Mouse (Mus musculus) adrenal gland, adult 2 months (tissue): ENCODE measurements around the gene Rasal2. TPM values are rescaled to one million over a fixed set of nuclear protein-coding genes. Genes with fewer than 3 reads are reported as not detected.
A peak's percentile ranks its signal among the peaks of the same experiment; 100 is the strongest.

ENCODE experiments used
- DNase-seq: peaks from one replicate; pipeline ENCODE4 v3.0.0; 2021
- polyA plus RNA-seq: library from polyadenylated mRNA; depleted of rRNA; stranded (reverse); fragments of >200 nt; gene quantifications from 2 replicates; pipeline ENCODE4 v1.2.3, GENCODE M21; 2012; rRNA removed
- total RNA-seq, 2 experiments: library from RNA; stranded (reverse); gene quantifications; 2 replicates each; pipeline ENCODE4 v1.2.3; 2021

The Rasal2 gene
- total and polyA plus RNA-seq, 3 experiments, result 1.6 to 13.7 (median 13.0) TPM

DNA sequence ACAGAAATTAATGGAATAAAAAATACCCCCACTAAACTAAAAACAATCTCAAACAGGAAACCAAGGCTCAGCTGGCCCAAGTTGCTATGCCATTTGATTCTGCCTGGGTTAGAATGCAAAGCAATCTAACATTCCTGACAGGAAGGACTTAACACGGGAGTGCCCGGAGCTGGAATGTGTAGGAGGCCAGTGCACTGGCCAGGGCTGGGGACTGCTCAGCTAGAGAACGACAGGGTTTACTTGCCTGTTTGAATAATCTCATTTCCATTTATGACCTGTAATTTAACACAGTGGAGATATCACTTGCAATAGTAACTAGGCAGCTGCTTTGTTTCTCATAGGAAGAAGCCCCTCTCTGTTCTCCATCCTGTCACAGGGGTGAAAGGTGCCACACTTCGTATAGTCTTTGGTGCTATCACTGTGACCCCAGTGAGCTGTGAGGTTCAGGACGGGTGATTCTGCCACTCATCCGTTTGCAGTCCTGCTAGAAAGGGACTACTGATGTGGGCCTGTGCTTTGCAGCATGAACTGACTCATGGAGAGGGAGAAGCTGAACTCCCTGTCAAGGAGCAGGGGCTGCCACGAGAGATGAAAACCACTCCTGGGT is 269.0 kb downstream of the Rasal2 start:
- DNase-seq, result no peak

DNA sequence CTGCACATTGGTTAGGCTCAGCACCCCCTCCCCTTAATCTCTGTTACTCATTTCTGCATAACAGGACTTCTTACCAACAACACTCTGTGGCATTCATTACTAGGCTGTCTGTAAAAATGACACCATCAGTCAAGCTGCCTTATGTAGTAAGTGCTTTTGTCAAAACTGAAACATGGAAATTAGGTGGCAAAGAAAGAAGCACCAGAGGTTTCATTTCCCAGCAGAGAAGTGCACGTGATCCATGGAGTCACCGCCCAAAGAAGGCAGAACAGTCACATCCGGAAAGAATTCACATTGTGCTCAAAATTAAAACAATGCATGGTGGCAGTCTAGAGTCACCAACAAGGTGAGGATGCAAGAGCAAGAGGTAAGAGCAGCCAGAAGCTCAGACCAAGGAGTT is 271.4 kb downstream of the Rasal2 start:
- DNase-seq, result no peak

DNA sequence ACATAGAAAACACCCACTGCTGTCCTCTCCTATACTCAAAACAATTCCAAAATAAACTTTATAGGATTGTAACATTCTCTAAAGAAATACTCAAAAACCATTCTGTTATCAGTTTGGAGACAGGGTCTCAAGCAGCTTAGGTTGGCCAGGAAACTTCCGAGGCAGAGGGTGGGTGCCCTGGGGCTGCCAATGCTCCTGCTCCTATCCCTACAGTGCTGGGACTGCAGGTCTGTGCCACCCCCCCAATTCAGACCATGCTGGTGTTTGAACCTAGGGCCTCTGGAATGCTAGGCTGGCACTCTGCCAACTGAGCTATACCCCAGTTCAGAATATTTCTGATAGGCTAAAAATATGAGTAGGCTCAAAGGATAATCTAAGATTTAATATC is 274.5 kb downstream of the Rasal2 start:
- DNase-seq, result no peak

DNA sequence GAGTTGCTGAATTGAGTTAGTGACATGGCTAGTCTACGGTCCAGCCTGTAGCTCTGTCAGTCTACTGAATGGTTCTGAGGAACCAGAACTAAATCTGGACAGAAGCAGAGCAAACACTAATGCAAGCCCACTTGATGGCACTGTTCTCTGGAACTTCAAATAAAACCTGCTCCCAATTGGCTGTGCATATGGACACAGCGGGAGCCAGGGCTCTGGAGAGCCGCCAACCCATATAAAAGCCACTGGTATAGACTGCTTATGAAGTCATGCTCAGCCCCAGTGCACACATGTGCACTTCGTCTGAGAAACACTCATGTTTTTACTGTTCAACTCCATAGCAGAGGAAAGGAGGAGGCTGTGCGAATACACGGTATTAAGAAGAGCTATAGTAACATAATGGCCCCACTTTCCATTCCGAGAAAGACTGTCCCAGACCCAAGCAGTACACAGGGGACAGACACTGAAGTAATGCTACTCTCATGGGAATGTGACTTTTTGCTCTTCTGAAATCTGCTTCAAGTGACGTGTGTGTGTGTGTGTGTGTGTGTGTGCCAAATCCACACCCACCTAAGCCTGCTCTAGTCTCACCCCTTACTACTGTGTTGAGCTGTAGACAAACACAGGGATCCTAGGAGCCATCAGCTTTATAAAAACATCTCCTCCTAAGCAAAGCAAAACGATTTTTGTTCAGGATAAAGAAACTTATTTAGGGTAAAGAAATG is 275.1 kb downstream of the Rasal2 start:
- no peak for DNase-seq

DNA sequence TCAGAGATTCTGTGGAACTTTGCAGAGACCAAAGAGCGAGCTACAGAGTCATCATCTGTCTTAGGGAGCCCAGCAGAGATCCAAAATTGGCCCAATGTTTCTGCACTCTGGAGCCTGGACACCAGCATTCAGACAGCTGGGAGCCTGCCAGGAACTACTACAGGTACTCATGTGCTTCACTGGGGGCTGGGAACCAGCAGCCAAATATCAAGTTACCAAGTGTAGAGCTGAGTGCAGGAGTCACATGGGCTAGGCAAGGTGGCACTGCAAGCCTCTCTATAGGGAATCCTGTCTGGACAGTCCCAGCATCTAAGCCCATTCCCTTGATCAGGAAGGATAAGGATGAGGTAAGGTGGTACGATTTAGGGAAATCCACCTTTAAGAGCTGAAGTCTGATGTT is 284.2 kb downstream of the Rasal2 start:
- DNase-seq, result no peak

DNA sequence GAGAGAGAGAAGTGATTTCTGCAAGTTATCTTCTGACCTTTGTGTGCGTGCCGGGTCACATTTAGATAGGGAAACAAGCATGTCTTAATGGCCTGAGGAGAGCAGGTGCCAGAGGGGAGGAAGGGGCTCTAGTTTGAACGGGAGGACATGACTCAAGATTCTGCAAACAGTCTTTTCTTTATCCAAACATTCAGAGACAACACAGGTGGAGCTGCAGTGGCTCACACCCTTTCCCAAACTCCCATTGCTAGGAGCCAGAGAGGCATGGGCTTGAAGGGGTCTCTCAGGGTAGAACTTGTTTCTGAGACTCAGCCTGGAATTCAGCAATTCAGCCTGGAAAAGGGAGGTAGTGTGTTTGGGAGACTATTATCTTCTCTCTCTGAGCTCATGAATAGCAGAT is 288.6 kb downstream of the Rasal2 start:
- no peak for DNase-seq

DNA sequence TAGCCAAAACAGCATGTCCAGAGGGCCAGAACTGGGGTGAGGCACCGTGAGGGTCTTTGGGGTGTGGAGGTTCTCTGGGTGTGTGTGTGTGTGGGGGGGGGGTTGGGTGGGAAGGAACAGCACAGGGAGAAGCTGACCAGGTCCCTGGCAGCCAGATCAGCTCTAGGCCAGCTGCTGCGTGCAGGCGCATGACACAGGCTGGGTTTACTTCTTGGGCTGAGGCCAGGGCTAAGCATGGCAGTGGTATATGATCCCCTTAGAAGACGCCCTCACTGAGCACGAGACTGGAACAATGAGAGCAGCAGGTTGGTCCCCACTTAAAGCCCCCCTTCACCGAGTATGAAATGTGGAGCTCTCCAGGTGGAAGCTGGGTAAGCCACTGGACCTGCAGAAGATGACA is 293.2 kb downstream of the Rasal2 start:
- no peak for DNase-seq

DNA sequence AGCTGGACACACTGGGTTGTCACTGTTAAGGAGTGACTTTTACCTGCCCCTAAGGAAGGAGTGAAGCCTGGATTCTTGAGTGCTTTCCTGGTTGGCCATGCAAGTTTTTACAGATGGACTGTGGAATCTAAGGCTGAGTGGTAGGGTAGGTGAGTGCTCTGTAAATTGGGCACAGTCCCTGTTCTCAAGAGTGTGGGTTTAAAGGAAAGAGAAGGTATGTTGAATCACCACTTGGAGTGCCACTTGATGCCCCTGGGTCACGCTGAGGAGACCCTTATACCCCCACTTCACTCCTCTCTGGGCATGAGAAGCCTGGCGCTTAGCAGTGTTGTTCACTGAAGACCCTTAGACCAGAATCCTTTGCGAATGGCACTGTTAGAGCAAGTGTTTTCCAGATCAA is 295.0 kb downstream of the Rasal2 start:
- no peak for DNase-seq

DNA sequence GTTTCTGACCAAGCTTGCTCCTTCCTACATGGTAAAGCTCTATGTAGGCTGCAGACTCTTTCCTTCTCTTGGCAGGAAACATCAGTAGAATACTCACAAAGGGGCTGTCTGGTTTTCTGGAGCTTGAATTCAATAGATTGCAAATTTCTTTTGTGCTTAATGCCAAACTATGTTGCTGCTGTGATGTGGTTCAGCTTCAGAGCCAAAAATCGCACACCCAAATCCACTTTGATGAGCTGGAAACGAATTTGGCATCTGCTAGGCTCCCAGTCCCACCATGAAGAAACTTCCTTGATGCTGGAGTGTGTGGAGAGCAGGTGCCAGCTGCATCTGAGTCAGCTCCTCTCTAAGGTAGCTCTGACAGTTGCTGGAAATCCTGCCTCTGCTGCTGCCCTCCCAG is 297.9 kb downstream of the Rasal2 start:
- no peak for DNase-seq

DNA sequence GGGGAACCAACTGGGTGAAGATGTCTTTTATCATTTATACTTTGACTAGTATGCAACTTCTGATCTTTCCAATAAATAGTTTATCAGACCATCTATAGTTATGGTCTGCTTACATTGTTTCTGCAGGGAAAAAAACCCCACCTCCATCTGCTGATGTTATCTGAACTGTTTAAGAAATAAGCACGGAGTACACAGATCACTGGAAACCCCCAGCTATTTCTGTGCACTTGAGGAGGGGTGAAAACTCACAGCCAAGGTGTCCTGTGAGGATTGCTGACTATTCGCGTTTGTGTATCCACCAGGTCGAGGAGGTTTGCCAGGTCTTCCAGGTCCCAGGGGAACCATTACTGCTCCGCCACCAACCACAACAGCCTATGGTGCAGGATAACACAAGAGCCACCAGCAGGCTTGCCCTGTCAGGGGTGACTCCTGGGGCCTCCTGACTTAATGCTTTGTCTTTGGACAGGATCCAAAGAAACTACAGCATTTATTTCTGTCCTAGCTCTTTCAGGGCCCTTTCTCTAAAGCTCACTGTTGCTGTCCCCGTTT is 302.0 kb downstream of the Rasal2 start:
- DNase-seq, result no peak

DNA sequence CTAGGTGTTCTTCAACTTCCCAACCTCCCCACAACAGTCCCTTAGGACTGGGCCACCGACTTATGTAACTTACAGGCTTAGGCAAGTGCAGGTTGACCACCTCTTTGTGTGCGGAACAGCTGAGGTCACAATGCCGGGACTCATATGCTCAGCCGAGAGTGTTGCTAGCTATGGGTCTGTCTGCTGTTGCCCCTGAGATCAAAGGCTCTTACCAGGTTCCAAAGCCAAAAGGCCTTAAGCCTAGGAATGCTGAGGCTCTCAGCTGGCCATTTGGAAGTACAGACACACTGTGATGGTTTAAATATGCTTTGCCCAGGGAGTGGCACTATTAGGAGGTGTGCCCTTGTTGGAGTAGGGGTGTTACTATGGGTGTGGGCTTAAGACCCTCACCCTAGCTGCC is 303.8 kb downstream of the Rasal2 start, which contains the start of gene Tex35:
Gene Tex35 (minus strand): TSS at position 101 of the 400 bp plus-strand sequence.
- DNase-seq, result no peak

DNA sequence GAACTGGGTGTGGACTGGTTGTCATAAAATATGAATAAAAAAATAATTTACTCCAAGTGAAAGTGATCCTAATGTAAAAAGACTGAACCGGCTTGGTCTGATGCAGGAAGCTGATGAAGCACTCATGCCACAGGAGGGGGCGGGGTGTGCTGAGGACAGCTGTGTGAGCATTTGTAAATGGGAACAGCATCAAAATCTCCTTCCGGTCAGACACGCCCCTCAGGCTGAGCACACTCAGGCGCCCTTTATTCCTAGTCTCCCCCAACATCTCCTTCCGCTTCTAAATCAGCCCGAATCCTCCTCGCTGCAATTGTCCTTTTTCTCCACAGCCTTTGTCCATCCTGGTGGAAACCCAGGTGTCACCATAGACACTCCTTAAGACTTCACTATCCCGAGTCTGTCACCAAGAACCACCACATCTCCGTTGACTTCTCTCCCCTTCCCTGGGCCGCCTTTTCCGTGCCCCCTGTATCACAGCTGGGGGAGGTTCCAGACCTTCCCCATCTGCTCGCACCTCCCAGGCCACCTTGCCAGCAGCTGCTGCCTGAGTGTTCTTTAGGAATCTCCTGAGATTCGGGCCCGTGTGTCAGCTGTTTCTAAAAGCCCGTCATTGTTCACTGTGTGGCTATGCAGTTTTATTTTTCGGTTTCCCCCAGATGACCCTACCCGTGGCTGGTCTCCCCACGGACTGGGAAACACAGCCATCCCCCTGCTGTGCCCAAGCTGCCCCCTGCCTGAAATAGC is 311.1 kb downstream of the Rasal2 start:
- no peak for DNase-seq

DNA sequence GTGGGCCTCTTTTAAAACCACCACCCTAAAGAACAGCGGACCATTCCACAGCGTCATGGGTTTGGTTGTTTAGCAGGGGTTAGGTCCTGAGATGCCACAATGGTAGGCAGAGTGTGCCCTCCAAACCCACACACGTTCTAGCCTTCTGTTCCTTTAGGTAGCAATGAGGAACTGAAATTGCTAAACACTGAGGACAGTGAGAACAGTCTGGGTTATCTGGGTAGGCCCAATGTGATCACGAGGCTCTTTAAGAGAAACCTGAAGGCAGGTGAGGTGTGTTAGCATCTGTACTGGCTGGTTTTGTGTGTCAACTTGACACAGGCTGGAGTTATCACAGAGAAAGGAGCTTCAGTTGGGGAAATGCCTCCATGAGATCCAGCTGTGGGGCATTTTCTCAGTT is 316.9 kb downstream of the Rasal2 start:
- DNase-seq, result no peak

DNA sequence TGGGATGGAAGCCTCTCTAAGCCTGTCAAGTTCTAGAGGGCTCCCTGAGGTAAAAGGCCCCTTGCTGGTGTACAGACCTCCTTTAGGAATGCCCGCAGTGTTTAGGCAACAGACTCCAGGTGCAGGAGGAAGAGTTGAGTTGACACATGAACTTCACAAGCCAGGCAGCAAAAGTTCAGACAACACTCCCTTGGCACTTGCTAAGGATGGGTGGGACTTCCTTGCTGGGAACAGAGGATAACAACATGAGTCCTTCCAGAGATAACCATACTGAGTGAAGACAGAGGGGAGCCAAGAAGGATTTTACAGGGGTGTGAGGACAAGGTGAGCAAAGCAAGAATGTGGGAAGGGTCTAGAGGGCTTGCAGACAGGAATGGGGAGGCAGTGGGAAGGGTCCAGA is 319.8 kb downstream of the Rasal2 start:
- DNase-seq, result no peak

DNA sequence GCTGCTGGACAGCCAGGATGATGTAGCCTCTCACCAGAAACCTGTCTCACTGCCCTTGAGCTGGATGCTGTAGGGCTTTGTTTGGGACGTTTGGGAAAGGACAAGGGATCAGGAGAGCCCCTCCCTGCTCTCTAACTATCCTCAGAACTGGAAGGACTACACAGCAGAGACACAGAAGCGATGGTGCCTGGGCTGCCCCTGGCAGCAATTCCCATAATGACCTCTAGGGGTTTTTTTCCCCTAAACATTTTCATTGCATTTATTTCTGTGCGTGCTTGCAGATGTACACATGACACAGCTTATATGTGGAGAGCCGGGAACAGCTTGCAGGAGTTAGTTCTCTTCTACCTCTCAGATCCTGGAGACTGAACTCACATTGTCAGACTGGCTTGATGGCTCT is 320.3 kb downstream of the Rasal2 start:
- no peak for DNase-seq

DNA sequence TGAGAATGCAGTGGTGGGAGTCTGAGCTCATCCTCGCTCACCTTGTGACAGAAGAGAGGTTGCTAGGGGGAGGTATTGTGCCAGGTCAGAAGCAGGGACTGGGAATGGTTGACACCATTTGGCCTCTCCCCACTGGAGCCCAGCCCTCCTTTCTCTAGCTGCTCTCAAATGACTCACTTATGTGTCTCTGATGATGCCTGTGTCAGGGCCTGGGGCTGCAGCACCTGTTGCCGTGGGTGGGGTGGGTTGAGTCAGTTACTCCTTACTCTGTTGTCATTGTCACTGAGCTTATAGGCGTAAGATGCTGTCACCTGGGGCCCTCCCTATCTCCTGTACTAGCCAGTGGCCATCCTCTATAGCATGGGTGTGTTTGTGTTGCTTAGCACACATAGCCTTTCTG is 321.6 kb downstream of the Rasal2 start:
- no peak for DNase-seq

DNA sequence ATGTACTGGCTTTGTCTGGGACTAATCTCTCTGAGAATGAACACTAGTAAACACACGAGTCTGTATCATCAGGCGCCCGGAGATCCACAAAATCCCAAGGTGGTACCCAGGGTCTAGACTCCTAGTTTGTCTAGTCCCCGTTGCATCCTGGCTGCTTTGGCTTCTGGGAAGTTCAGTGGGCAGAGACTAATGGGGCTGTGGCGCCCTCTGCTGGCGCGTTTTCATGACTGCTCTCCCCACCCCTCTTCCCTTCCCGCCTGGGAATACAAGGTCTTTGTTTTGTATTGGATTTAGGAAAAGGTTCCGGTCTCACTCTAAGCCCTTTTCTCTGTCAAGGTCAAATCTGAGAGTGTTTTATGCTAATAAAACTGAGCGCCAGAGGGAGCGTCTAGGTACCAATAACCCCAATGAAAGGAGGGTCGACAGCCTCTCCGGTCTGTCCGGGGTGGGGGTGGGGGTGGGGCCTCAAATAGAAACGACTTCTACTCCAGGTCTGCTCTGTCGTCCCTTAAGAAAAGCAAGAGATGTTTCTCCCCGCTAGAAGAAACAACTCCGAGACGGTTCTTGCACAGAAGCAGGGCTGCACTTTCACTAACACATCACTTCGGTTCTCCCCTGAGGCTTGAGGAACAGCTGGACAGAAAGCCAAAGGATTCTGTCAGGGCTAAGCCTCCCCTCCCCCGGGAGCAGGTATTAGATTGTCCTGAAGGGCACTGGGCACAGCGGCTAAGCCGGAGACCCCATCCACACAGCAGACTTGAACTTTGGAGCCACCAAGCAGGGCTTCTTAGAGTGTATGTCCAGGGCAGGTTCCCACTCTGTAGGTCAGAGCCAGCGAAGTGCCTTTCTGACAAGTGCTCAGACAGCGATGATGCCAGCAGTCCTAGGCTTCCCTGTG is 326.0 kb downstream of the Rasal2 start:
- DNase-seq, result peak; percentile 60

Other genes with a start within 250 kb of the Rasal2 start
- gene Cryzl2, start 46.0 kb upstream of the Rasal2 start, total RNA-seq, result 10 to 100 TPM; 39.9 to 50.3 TPM
- gene Cryzl2, start 46.0 kb upstream of the Rasal2 start, polyA plus RNA-seq, result 42.7 and 51.2 TPM in 2 replicates
- 1 to 10 TPM in 1 of 2 experiments, under 1 TPM in 1; 0.78 to 1.2 TPM for gene Sec16b, start 94.1 kb upstream of the Rasal2 start, total RNA-seq
- gene Sec16b, start 94.1 kb upstream of the Rasal2 start, polyA plus RNA-seq, result 1.00 and 1.1 TPM in 2 replicates